Mouse (Mus musculus) adrenal gland, adult 8-10 months (tissue): ENCODE data around the gene Fmnl1. TPM values are rescaled to one million over a fixed set of nuclear protein-coding genes. Genes with fewer than 3 reads are reported as not detected.

Experiments used
- DNase-seq: peaks from one replicate; pipeline ENCODE4 v3.0.0; 2022
- total RNA-seq, 4 experiments: library from RNA; stranded (reverse); gene quantifications; 2 replicates each; pipeline ENCODE4 v1.2.4; 2022

Gene Fmnl1
- total RNA-seq, 4 experiments from 2014 or later, result 29.3 to 40.6 (median 30.6) TPM

- no peak for DNase-seq
These were observed 53.1 kb downstream of the Fmnl1 start for GRCm38 (mm10) chr11:103223951-103224456.

- DNase-seq, result no peak
These were observed 58.7 kb downstream of the Fmnl1 start for GRCm38 (mm10) chr11:103229608-103230007.

GRCm38 (mm10) chr11:103230626-103231025 lies 59.7 kb downstream of the Fmnl1 start:
- no peak for DNase-seq

- no peak for DNase-seq
These were observed 60.5 kb downstream of the Fmnl1 start for GRCm38 (mm10) chr11:103231367-103231766.

GRCm38 (mm10) chr11:103232966-103233365 lies 62.1 kb downstream of the Fmnl1 start:
- DNase-seq, result peak; percentile 60

- no peak for DNase-seq
These were observed 63.5 kb downstream of the Fmnl1 start for GRCm38 (mm10) chr11:103234447-103234846.

- no peak for DNase-seq
These were observed 64.8 kb downstream of the Fmnl1 start for GRCm38 (mm10) chr11:103235702-103236101.

- DNase-seq, result no peak
These were observed 65.5 kb downstream of the Fmnl1 start for GRCm38 (mm10) chr11:103236431-103236830.

- DNase-seq, result no peak
These were observed 66.0 kb downstream of the Fmnl1 start for GRCm38 (mm10) chr11:103236903-103237302.

GRCm38 (mm10) chr11:103237757-103238156 lies 66.8 kb downstream of the Fmnl1 start:
- DNase-seq, result no peak

GRCm38 (mm10) chr11:103240740-103241139 lies 69.8 kb downstream of the Fmnl1 start:
- no peak for DNase-seq

GRCm38 (mm10) chr11:103244856-103245255 lies 73.9 kb downstream of the Fmnl1 start:
- DNase-seq, result no peak

- peak; percentile 71 for DNase-seq
These were observed 75.3 kb downstream of the Fmnl1 start for GRCm38 (mm10) chr11:103246081-103246730.

- DNase-seq, result no peak
These were observed 75.9 kb downstream of the Fmnl1 start for GRCm38 (mm10) chr11:103246731-103247290.

GRCm38 (mm10) chr11:103247504-103248177 lies 76.7 kb downstream of the Fmnl1 start:
- no peak for DNase-seq

Other genes starting within 250 kb of the Fmnl1 start
- gene Kif18b, start 246.0 kb upstream of the Fmnl1 start, total RNA-seq, result 1 to 10 TPM in 1 of 4 experiments, under 1 TPM in 3; 0.74 to 1.5 (median 0.91) TPM
- 10 to 100 TPM; 62.1 to 91.9 (median 72.9) TPM for gene C1ql1, start 224.4 kb upstream of the Fmnl1 start, total RNA-seq
- gene Nmt1, start 142.9 kb upstream of the Fmnl1 start, total RNA-seq, result 100 to 1,000 TPM; 102 to 113 (median 109) TPM
- gene Dcakd, start 142.8 kb upstream of the Fmnl1 start, total RNA-seq, result 10 to 100 TPM; 64.3 to 89.6 (median 75.5) TPM
- gene Plcd3, start 69.4 kb upstream of the Fmnl1 start, total RNA-seq, result 10 to 100 TPM; 10.0 to 18.9 (median 13.6) TPM
- gene Acbd4, start 69.4 kb upstream of the Fmnl1 start, total RNA-seq, result 100 to 1,000 TPM; 114 to 181 (median 146) TPM
- gene Hexim1, start 54.9 kb upstream of the Fmnl1 start, total RNA-seq, result 10 to 100 TPM; 75.2 to 90.2 (median 86.0) TPM
- gene Hexim2, start 38.7 kb upstream of the Fmnl1 start, total RNA-seq, result 1 to 10 TPM; 6.1 to 9.3 (median 8.6) TPM
- gene 1700023F06Rik, start 37.5 kb downstream of the Fmnl1 start, total RNA-seq, result under 1 TPM in 3 of 4 experiments, not detected in 1; 0.27 to 0.83 (median 0.66) TPM
- gene Spata32, start 47.3 kb downstream of the Fmnl1 start, total RNA-seq, result not detected
- gene Map3k14, start 96.4 kb downstream of the Fmnl1 start, total RNA-seq, result 10 to 100 TPM in 1 of 4 experiments, 1 to 10 TPM in 3; 7.1 to 11.8 (median 9.0) TPM
- gene Arhgap27, start 192.6 kb downstream of the Fmnl1 start, total RNA-seq, result 10 to 100 TPM; 11.9 to 22.2 (median 15.9) TPM
- 10 to 100 TPM; 21.9 to 27.6 (median 26.0) TPM for gene Plekhm1, start 241.6 kb downstream of the Fmnl1 start, total RNA-seq